Mouse (Mus musculus) c-Kit-positive CD71-negative TER-119-negative erythroid progenitor cells, embryonic 14.5 days (primary cell): ENCODE results near the gene Tm9sf3.
"Not testable (repeated sequence)": the region's sequence is repeated elsewhere in the genome, so short reads cannot be mapped to it uniquely, and the experiment has no call there.

Source experiments
- DNase-seq: peaks from one replicate; pipeline ENCODE4 v3.0.0-alpha.2; 2013; ENCODE audit warnings: low read depth

The Tm9sf3 gene

DNA sequence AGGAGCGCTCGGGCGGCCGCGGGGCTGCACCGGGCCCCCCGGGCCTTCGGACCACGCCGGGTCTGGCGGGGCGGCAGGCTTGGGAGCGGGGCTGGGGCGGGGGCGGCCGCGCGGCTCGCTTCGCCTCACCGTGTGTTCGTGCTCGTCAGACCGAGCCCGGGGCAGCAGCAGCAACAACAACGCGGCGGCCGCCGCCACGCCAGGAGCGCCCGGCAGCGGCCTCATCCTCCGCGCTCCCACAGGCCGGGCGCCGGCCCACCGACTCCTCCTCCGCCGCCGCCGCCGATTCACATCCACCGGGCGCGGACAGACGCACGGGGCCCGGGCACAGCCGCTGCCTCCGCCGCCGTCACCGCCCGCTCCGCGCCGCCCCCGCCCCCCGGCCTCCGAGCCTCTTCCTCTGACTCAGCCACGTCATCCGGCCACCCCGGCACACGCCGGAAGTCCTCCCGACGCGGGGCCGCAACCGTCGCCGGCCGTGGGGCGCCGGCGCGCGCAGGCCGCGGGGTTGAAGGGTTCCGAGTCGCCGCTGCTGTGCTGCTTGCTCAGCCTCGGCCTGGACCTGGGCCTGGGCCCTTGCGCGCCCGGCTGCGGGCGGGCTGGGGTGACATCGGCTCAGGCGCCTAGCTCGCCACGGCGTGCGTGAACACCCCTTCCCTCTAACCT lies at the start of gene Tm9sf3:
Gene Tm9sf3, minus strand, starts transcription at position 368 of the 666 bp plus-strand sequence.
- peak; percentile 62 for DNase-seq

- DNase-seq, result not testable (repeated sequence)
These were observed 48.8 kb upstream of the Tm9sf3 start for GRCm38 (mm10) chr19:41312587-41312986.

DNA sequence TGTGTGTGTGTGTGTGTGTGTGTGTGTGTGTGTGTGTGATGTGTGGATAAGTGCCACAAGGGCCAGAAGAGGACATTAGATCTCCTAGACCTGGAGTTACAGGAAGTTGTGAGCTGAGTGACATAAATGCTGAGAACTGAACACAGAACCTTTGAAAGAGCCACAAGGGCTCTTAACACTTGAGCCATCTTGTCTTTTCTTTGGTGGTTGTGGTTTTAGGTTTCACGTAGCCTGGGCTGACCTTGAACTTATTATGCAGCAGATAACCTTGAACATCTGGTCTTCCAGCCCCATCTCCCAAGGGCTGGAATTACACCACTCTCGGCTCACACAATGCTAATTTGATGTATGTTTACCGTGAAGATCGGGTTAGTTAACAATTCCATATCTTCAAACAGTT lies 48.2 kb upstream of the Tm9sf3 start:
- no peak for DNase-seq

- no peak for DNase-seq
These were observed 47.3 kb upstream of the Tm9sf3 start for GRCm38 (mm10) chr19:41310971-41311703.

DNA sequence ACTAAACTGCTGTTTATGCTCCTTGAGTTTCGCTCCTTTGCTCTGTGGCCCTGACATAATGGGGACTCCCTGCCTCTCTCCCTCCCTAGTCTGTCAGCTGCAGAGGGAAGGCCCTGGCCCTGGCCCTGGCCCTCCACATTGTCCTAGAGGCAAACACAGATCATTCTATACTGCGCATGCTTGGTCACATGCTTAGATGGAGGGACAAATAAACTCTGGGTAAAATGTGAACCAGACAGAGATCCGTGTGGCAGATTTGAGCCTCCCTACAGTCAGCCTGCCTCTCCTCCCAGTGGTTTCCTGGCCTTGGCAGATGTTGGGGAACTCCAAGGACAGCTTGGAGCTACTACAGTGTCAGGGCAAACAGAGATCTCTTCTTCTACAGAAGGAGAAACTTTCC lies 40.1 kb upstream of the Tm9sf3 start:
- no peak for DNase-seq

GRCm38 (mm10) chr19:41303433-41303832 lies 39.6 kb upstream of the Tm9sf3 start:
- DNase-seq, result no peak

GRCm38 (mm10) chr19:41301856-41302255 lies 38.1 kb upstream of the Tm9sf3 start:
- DNase-seq, result no peak

DNA sequence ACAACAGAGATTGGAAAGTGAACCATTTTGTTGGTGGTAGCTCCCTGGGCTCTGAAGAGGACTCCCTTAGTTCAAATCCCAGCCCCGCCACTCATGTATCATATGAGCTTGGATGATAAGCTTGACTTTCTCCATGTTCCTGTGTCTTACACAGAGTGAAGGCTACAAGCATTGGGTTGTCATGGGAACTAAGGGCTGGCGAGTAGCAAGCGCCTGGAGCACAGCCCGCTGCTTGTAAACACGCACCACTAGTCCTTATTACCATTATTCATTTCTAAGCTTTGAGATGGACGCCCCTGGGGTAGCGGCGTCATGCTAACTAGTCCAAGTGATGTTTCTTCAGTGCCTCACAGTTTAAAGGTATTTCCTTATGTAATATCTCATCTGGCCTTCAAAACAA lies 35.6 kb upstream of the Tm9sf3 start:
- DNase-seq, result no peak

DNA sequence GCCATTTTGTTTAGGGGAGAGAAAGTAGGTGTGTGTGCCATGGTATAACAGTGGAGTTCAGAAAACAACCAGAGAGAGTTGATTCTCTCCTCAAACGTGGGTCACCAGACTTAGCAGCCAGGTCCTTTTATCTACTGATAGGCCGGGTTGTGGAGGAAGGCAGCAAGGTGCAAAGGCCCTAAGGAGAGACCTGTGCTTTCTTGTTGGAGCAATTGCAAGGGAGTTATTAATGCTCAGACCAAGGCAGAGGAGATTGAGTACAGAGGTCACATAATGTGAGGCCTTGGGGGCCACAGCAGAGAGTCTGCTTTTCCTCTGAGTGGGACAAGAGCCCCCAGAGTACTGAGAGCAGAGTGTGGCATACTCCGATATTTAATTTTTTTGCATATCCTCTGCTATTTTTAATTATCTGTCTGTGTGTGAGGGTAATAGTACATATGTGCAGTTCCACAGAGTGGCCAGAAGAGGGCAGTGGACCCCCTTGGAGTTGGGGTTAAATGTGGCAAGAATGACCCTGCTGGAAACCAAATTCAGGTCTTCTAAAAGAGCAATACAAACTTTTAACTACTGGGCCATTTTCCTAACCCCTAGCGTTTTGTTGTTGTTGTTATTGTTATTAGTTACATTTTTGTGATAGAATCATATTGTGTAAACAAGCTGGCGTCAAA lies 27.3 kb upstream of the Tm9sf3 start:
- no peak for DNase-seq

- no peak for DNase-seq
These were observed 24.8 kb upstream of the Tm9sf3 start for GRCm38 (mm10) chr19:41288568-41288967.

DNA sequence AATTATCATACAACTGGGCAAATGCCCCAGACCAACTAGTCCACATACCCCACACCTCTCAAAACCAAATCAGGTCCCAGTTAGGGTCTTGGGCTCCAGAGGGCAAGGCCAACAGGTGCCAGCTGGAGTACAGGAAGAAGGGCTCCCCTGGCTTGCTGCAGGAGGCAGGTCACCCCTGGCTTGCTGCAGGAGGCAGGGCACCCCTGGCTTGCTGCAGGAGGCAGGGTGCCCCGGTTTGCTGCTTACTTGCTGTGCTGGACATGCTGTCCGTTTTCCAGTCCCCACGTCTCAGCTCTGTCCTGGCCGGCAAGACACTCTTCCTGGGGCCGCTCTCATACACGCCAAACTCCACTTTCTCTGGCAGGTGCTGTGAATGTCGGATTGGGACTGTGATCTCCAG lies 23.4 kb upstream of the Tm9sf3 start:
- no peak for DNase-seq

GRCm38 (mm10) chr19:41284515-41284914 lies 20.7 kb upstream of the Tm9sf3 start:
- DNase-seq, result no peak

DNA sequence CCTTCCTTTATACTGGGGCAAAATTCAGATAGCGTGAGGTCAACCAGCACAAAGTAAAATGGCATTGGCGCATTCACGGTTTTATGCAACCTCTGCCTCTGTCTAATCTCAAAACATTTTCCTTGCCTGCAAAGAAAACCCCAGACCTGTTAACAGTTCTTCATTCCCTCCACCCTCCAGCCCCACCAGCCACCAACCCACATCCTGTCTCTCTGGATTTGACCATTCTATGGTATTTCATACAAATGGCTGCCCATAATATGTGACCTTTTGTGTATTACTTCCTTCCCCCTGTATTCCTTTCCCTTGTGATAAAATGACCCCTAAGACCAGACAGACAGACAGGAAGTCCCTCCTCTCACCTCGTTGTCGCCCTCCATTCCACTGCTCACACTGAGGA lies 18.9 kb upstream of the Tm9sf3 start:
- DNase-seq, result no peak

- no peak for DNase-seq
These were observed 18.4 kb upstream of the Tm9sf3 start for GRCm38 (mm10) chr19:41282216-41282615.

DNA sequence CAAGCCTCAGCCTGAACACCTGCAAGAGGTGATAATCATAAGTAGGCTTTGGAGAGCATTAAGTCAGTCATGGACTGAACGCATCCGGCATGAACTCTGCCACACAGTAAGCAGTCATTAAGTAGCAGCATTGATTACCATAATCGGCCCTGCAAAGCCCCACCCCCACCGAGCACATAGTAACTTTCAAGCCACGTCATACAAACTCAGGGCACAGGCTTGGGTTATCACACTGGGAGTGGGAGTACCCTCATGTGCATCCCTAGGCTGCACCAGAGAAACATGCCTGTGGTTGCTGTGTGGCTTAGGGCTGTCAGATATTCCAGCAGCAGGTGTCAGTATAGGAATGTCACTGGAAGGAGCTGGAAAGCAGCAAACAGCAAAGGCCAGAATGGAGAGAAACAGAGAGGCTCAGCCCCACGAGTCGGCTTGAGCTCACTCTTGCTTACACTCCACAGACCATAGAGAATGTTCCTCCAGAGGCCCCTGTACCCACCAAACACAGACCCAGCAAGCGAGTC lies 16.0 kb upstream of the Tm9sf3 start:
- no peak for DNase-seq

- DNase-seq, result no peak
These were observed 14.8 kb upstream of the Tm9sf3 start for GRCm38 (mm10) chr19:41278606-41279005.

- no peak for DNase-seq
These were observed 11.8 kb upstream of the Tm9sf3 start for GRCm38 (mm10) chr19:41275588-41275987.

DNA sequence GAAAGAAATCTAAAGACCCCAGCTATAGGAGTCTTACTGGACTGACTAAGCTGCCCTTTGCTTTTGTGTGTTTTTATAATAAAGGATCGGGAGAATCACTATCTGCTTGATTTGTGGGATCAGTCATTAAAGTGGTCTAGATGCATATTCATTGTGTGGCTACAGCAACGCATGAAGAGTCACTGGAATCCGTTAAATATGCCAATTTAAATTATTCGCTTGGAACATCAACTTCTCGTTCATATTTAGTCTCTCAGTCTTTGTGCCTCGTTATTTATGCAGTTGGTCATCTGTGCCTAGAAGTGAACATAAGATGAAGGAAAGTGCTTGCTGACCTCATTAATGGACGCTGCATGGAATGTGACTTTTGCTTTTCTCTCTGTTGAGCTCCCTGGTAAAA lies 7.1 kb upstream of the Tm9sf3 start:
- DNase-seq, result no peak

DNA sequence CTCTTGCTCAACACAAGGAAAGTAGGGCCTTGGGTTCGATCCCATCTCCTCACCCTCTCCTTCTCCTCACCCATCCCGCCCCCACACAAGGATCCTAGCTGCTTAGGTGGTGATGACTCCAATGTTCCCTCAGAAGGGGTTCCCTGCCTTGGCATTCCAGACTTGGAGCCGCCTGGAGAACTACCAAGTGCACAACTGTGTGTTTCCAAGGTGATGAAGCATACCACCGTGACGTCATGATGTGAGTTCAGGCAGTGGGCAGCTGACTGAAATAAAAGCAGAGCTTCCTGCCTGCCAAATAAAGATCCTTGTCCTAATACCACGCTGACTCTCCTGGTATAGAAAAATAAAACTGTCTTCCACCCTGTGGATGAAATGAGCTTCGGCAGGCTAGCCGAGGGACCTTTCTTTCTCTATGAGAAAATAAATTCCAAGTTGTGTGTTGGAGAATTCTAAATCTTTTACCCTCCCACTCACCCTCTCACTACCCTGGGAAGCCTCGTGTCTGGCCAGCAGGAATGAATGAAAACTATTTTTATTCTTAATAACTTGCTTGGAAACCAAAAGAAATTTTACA lies 6.4 kb upstream of the Tm9sf3 start:
- DNase-seq, result no peak

- no peak for DNase-seq
These were observed 2.6 kb upstream of the Tm9sf3 start for GRCm38 (mm10) chr19:41266251-41266901.

- DNase-seq, result no peak
These were observed 568 bp upstream of the Tm9sf3 start for GRCm38 (mm10) chr19:41264331-41264799.
